ENCODE assay signal across 14 mouse cellular contexts in the genomic region with DNA sequence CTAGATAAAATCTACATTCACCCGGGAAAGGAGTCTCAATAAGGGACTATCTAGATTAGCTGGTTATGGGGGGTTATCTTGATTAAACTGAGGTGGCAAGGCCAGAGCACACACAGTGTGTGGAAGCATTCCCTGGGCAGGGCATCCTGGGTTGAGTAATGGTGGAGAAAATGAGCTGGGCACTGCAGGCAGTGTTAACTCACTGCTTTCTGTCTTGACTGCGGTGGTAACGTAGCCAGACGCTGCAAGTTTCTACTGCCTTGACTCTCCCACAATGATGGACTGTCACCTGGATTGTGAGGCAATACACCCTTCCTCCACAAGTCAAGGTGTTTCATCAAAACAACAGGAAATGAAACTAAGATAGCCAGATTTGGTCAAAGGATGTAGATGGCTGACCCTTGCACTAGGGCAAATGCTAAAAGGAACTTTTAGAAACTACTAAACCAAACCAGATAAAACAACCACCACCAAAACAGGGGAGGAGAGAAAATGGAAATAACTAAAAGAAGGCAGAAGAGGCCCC.
"Had no signal": no experiment of that assay in that cellular context is flagged by ENCODE, and none has a peak within 500 bp of the region (broad histone marks: within the 10 kb centered on the region; RNA-seq: fewer than 3 reads in every experiment).

No protein-coding gene starts in this region.

- ATAC-seq: intestine, postnatal 0 days; midbrain, embryonic 13.5 days had no signal

- H3K27ac ChIP-seq: limb, embryonic 13.5 days; liver, embryonic 15.5 days; macrophage; midbrain, embryonic 13.5 days; neural tube, embryonic 15.5 days had no signal

- H3K27me3 ChIP-seq: limb, embryonic 13.5 days; liver, embryonic 15.5 days; midbrain, embryonic 13.5 days; neural tube, embryonic 15.5 days had no signal

- DNase-seq: kidney, adult 8-10 months; kidney, postnatal 25 days; layer of hippocampus, adult 9-11 months; left cerebral cortex, postnatal 4 days; lung, embryonic 14.5 days; lung, postnatal 10 days; thymus, postnatal 36 days had no signal

- H3K36me3 ChIP-seq: limb, embryonic 13.5 days; liver, embryonic 15.5 days; midbrain, embryonic 13.5 days; neural tube, embryonic 15.5 days had no signal

- H3K4me1 ChIP-seq: neural tube, embryonic 15.5 days had no signal

- H3K4me3 ChIP-seq: limb, embryonic 13.5 days; liver, embryonic 15.5 days; midbrain, embryonic 13.5 days; myocyte; neural tube, embryonic 15.5 days had no signal
